Mouse (Mus musculus) monocyte, adult 59 days (primary cell): ENCODE measurements around the gene Krtap22-2. TPM values are rescaled to one million over a fixed set of nuclear protein-coding genes. Genes with fewer than 3 reads are reported as not detected.

Source experiments
- total RNA-seq, 2 experiments: library from RNA; stranded (reverse); gene quantifications; one replicate each; pipeline ENCODE4 v1.2.4; 2023

The Krtap22-2 gene
- total RNA-seq = not detected

DNA sequence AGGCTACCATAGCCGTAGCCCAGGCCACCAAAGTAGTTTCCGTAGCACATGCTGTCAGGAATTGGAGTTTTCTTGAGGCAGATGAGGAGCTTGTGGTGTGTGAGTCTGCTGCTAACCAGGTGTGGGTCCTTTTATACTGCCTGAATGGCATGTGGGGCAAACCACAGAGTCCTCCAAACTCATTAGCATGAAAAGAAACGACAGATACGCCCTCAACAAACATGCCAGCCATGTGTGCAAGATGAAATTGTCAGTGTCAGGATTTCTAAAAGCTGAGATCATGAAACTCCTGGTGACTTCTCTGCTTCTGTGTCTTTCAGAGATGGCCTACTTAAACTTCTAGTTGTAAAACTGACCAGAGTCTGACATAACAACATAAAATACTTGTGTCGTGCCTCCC, at the start of gene Krtap22-2:
Gene Krtap22-2, minus strand, starts transcription at position 101 of the 400 bp plus-strand sequence.

DNA sequence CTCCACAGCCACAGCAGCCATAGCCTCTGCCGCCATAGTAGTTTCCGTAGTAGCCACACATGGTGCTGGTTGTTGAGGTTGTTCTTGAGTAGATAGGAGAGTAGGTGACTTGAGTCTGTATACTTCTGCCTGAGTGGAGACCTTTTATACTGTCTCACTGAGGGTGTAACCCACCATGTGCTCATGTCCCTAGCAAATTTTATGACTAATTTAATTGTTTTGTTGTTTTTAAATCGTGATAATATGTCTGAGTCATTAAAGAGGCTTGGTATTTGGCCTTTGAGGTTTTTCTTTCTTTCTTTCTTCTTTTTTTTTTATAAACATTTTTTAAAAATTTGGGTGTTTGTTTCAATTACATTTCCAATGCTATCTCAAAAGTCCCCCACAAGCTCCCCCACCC, 37.2 kb upstream of the Krtap22-2 start, which contains the start of gene Krtap6-5:
Gene Krtap6-5, minus strand, starts transcription at position 101 of the 400 bp plus-strand sequence.

DNA sequence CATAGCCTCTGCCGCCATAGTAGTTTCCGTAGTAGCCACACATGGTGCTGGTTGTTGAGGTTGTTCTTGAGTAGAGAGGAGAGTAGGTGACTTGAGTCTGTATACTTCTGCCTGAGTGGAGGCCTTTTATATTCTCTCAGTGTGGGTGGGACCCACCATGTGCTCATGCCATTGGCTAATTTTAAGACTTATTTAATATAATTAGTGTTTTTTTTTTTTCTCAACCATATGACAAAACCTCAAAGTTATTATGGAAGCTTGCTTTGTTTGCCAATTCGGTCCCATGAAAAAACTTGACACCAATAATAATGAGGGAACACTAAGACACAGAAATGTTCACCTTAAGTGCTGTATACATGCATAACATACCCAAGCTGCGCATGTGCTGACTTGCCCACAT, 30.8 kb upstream of the Krtap22-2 start, which contains the start of gene Gm10228:
Gene Gm10228, minus strand, starts transcription at position 101 of the 400 bp plus-strand sequence.

DNA sequence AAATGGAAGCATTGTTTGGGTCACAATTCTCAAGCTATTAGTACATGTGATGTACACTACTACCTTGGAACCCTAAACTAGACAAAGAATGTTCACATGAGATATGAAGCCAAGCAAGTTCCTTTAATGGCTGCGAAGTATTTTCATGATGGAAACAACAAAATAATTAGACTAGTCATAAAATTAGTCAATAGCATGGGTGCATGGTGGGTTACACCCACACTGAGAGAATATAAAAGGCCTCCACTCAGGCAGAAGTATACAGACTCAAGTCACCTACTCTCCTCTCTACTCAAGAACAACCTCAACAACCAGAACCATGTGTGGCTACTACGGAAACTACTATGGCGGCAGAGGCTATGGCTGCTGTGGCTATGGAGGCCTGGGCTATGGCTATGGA, 20.8 kb upstream of the Krtap22-2 start, which contains the start of gene Krtap6-1:
Gene Krtap6-1, plus strand, starts transcription at position 301 of the 400 bp plus-strand sequence.

GRCm38 (mm10) chr16:89014984-89015383, 4.4 kb upstream of the Krtap22-2 start, which contains the start of gene Gm10229:
TSS of gene Gm10229 (plus strand) at chr16:89015284.

DNA sequence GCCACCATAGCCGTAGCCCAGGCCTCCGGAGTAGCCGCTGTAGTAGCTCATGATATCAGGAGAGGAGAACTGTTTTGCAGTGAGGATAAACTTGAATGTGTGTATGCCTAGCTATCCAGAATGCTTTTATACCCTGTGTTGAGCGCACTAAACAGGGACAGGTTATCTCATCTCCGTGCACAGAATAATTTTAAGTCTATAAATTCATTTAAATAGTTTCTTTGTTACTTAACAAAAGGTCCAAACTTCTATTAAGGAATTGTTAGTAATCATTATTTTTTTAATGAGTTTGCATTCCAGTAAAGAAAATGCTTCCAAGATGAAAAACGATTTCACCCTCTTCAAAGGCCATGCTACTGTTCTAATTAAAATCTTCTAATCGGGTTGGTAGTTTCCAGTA, 47.8 kb downstream of the Krtap22-2 start, which contains the start of gene Krtap16-3:
Gene Krtap16-3, minus strand, starts transcription at position 101 of the 400 bp plus-strand sequence.

Other genes with a start within 250 kb of the Krtap22-2 start
- not detected for gene 2310057N15Rik, start 236.6 kb downstream of the Krtap22-2 start, total RNA-seq
- not detected for gene Gm5965, start 232.9 kb downstream of the Krtap22-2 start, total RNA-seq
- not detected for gene Gm20741, start 198.5 kb downstream of the Krtap22-2 start, total RNA-seq
- not detected for gene Krtap15, start 190.5 kb downstream of the Krtap22-2 start, total RNA-seq
- not detected for gene Krtap14, start 184.6 kb downstream of the Krtap22-2 start, total RNA-seq
- not detected for gene Krtap19-1, start 141.3 kb downstream of the Krtap22-2 start, total RNA-seq
- gene Krtap19-2, start 136.5 kb downstream of the Krtap22-2 start, total RNA-seq = not detected
- not detected for gene Krtap19-3, start 132.7 kb downstream of the Krtap22-2 start, total RNA-seq
- not detected for gene Krtap19-4, start 125.7 kb downstream of the Krtap22-2 start, total RNA-seq
- not detected for gene Krtap19-5, start 114.3 kb downstream of the Krtap22-2 start, total RNA-seq
- not detected for gene Krtap19-9b, start 78.5 kb downstream of the Krtap22-2 start, total RNA-seq
- gene Krtap16-3, start 47.9 kb downstream of the Krtap22-2 start, total RNA-seq = not detected
- not detected for gene Gm10229, start 4.5 kb upstream of the Krtap22-2 start, total RNA-seq
- gene Krtap6-1, start 20.9 kb upstream of the Krtap22-2 start, total RNA-seq = not detected
- gene Gm10228, start 30.7 kb upstream of the Krtap22-2 start, total RNA-seq = not detected
- not detected for gene Krtap6-5, start 37.1 kb upstream of the Krtap22-2 start, total RNA-seq
- gene 1110025L11Rik, start 53.2 kb upstream of the Krtap22-2 start, total RNA-seq = not detected
- not detected for gene Krtap6-3, start 73.3 kb upstream of the Krtap22-2 start, total RNA-seq
- not detected for gene Gm6358, start 130.1 kb upstream of the Krtap22-2 start, total RNA-seq
- not detected for gene Gm10061, start 140.3 kb upstream of the Krtap22-2 start, total RNA-seq
- gene Gm9789, start 147.2 kb upstream of the Krtap22-2 start, total RNA-seq = not detected
- not detected for gene Gm7735, start 158.7 kb upstream of the Krtap22-2 start, total RNA-seq
- gene 1110057P08Rik, start 164.0 kb upstream of the Krtap22-2 start, total RNA-seq = not detected
- gene Krtap20-2, start 195.1 kb upstream of the Krtap22-2 start, total RNA-seq = not detected